Mouse (Mus musculus): ENCODE results near the gene Eddm3b.

The Eddm3b gene

GRCm38 (mm10) chr14:51113916-51114560 lies at the start of gene Eddm3b:
Gene Eddm3b (plus strand): TSS chr14:51114426.
- in situ Hi-C loops (cut with MboI; ENCODE audit: unreplicated experiment in 2 of 2): loop anchor here (25.0 kb wide), 4 partner anchors 748 to 1252 kb away; partner anchors contain the start of genes Ear6 (in 1 of the 2), Sall2 (in 1 of the 2), Tmem253 (in 1 of the 2) and Zfp219 (in 1 of the 2)

- in situ Hi-C loops (cut with MboI; ENCODE audit: unreplicated experiment in 2 of 2): loop anchor here in 1 of 2 experiments (10.0 kb wide), 1 partner anchor 144 kb away; the partner anchor contains the start of genes Apex1 and Osgep
Observed at GRCm38 (mm10) chr14:51068956-51069355, 45.3 kb upstream of the Eddm3b start.

- in situ Hi-C loops (cut with MboI; ENCODE audit: unreplicated experiment in 2 of 2): loop anchor here in 1 of 2 experiments (10.0 kb wide), 1 partner anchor 145 kb away; the partner anchor contains the start of genes Apex1 and Osgep
Observed at GRCm38 (mm10) chr14:51069617-51070016, 44.6 kb upstream of the Eddm3b start.

GRCm38 (mm10) chr14:51074335-51074734 lies 39.9 kb upstream of the Eddm3b start, which contains the start of gene Olfr750:
Gene Olfr750 (minus strand): TSS chr14:51074435.
- in situ Hi-C loops (cut with MboI; ENCODE audit: unreplicated experiment in 2 of 2): no loop called here

- in situ Hi-C loops (cut with MboI; ENCODE audit: unreplicated experiment in 2 of 2): loop anchor here (25.0 kb wide), 2 partner anchors 933 to 1592 kb away; partner anchors contain the start of genes Tmem253 (in 1 of the 2) and Zfp219 (in 1 of the 2)
Observed at GRCm38 (mm10) chr14:51079180-51079579, 35.0 kb upstream of the Eddm3b start.

- in situ Hi-C loops (cut with MboI; ENCODE audit: unreplicated experiment in 2 of 2): loop anchor here (10.0 to 25.0 kb wide), 4 partner anchors 931 to 1906 kb away; partner anchors contain the start of genes Naa30 (in 1 of the 2), Rab2b (in 1 of the 2), Tmem253 (in 1 of the 2) and Tox4 (in 1 of the 2)
Observed at GRCm38 (mm10) chr14:51081035-51081434, 33.2 kb upstream of the Eddm3b start.

GRCm38 (mm10) chr14:51082599-51083581 lies 31.3 kb upstream of the Eddm3b start:
- in situ Hi-C loops (cut with MboI; ENCODE audit: unreplicated experiment in 2 of 2): loop anchor here (10.0 to 25.0 kb wide), 4 partner anchors 929 to 1908 kb away; partner anchors contain the start of genes Naa30 (in 1 of the 2), Rab2b (in 1 of the 2), Tmem253 (in 1 of the 2) and Tox4 (in 1 of the 2)

GRCm38 (mm10) chr14:51083805-51084204 lies 30.4 kb upstream of the Eddm3b start:
- in situ Hi-C loops (cut with MboI; ENCODE audit: unreplicated experiment in 2 of 2): loop anchor here (10.0 to 25.0 kb wide), 4 partner anchors 928 to 1909 kb away; partner anchors contain the start of genes Naa30 (in 1 of the 2), Rab2b (in 1 of the 2), Tmem253 (in 1 of the 2) and Tox4 (in 1 of the 2)

- in situ Hi-C loops (cut with MboI; ENCODE audit: unreplicated experiment in 2 of 2): loop anchor here (10.0 to 25.0 kb wide), 4 partner anchors 927 to 1910 kb away; partner anchors contain the start of genes Naa30 (in 1 of the 2), Rab2b (in 1 of the 2), Tmem253 (in 1 of the 2) and Tox4 (in 1 of the 2)
Observed at GRCm38 (mm10) chr14:51085086-51085485, 29.1 kb upstream of the Eddm3b start.

- in situ Hi-C loops (cut with MboI; ENCODE audit: unreplicated experiment in 2 of 2): loop anchor here (10.0 to 25.0 kb wide), 4 partner anchors 926 to 1911 kb away; partner anchors contain the start of genes Naa30 (in 1 of the 2), Rab2b (in 1 of the 2), Tmem253 (in 1 of the 2) and Tox4 (in 1 of the 2)
Observed at GRCm38 (mm10) chr14:51085911-51086310, 28.3 kb upstream of the Eddm3b start.

- in situ Hi-C loops (cut with MboI; ENCODE audit: unreplicated experiment in 2 of 2): loop anchor here (10.0 to 25.0 kb wide), 4 partner anchors 925 to 1913 kb away; partner anchors contain the start of genes Naa30 (in 1 of the 2), Rab2b (in 1 of the 2), Tmem253 (in 1 of the 2) and Tox4 (in 1 of the 2)
Observed at GRCm38 (mm10) chr14:51087762-51088161, 26.5 kb upstream of the Eddm3b start.

GRCm38 (mm10) chr14:51088166-51088969 lies 25.9 kb upstream of the Eddm3b start:
- in situ Hi-C loops (cut with MboI; ENCODE audit: unreplicated experiment in 2 of 2): loop anchor here (10.0 to 25.0 kb wide), 4 partner anchors 924 to 1914 kb away; partner anchors contain the start of genes Naa30 (in 1 of the 2), Rab2b (in 1 of the 2), Tmem253 (in 1 of the 2) and Tox4 (in 1 of the 2)

- in situ Hi-C loops (cut with MboI; ENCODE audit: unreplicated experiment in 2 of 2): loop anchor here (10.0 to 25.0 kb wide), 4 partner anchors 923 to 1914 kb away; partner anchors contain the start of genes Naa30 (in 1 of the 2), Rab2b (in 1 of the 2), Tmem253 (in 1 of the 2) and Tox4 (in 1 of the 2)
Observed at GRCm38 (mm10) chr14:51088970-51089673, 25.1 kb upstream of the Eddm3b start.

GRCm38 (mm10) chr14:51089674-51090076 lies 24.6 kb upstream of the Eddm3b start:
- in situ Hi-C loops (cut with MboI; ENCODE audit: unreplicated experiment in 2 of 2): loop anchor here (10.0 to 25.0 kb wide), 4 partner anchors 923 to 1915 kb away; partner anchors contain the start of genes Naa30 (in 1 of the 2), Rab2b (in 1 of the 2), Tmem253 (in 1 of the 2) and Tox4 (in 1 of the 2)

GRCm38 (mm10) chr14:51090077-51090781 lies 24.0 kb upstream of the Eddm3b start:
- in situ Hi-C loops (cut with MboI; ENCODE audit: unreplicated experiment in 2 of 2): loop anchor here (25.0 kb wide), 2 partner anchors 922 to 1603 kb away; partner anchors contain the start of genes Tmem253 (in 1 of the 2) and Zfp219 (in 1 of the 2)

Data from v-Abl transformed pro-B cells (cell line).